Mouse (Mus musculus): ENCODE data around the gene Rpp25l. TPM values are rescaled to one million over a fixed set of nuclear protein-coding genes. Genes with fewer than 3 reads are reported as not detected.
A peak's percentile ranks its signal among the peaks of the same experiment; 100 is the strongest.
"Not testable (repeated sequence)": the region's sequence is repeated elsewhere in the genome, so short reads cannot be mapped to it uniquely, and the experiment has no call there.

Rpp25l gene
- polyA plus RNA-seq, 1 experiment from 2014 or later: 71.9 TPM

GRCm38 (mm10) chr4:41696930-41697841 lies 16.1 kb downstream of the Rpp25l start, which contains the start of gene Cntfr:
TSS of gene Cntfr (minus strand) at chr4:41697089.
- not testable (repeated sequence) for H3K4me2 ChIP-seq (ENCODE audit: low read length); H3K36me3 ChIP-seq (ENCODE audit: control insufficient read depth, insufficient read depth, low read length); H3K9me3 ChIP-seq (ENCODE audit: control insufficient read depth, low read length); H3K27ac ChIP-seq (ENCODE audit: low read depth); H3K9ac ChIP-seq (ENCODE audit: low read length); H3K4me3 ChIP-seq (ENCODE audit: low read depth, low read length); H3K4me1 ChIP-seq (replicated peaks; ENCODE audit: control insufficient read depth, insufficient read depth, low read length); H3K27me3 ChIP-seq (replicated peaks; ENCODE audit: control insufficient read depth, insufficient read depth, low read length); ATAC-seq (replicated peaks; ENCODE audit: low FRiP score, low TSS enrichment, low read depth)
- WGBS: 10% methylated on average over 26 of the region's 40 CpGs
- peak; percentile 86 for DNase-seq (ENCODE audit: low spot score)

- not testable (repeated sequence) for H3K9me3 ChIP-seq (ENCODE audit: control insufficient read depth, low read length); H3K4me3 ChIP-seq (ENCODE audit: low read depth, low read length); H3K4me2 ChIP-seq (ENCODE audit: low read length); DNase-seq (ENCODE audit: low spot score); H3K4me1 ChIP-seq (replicated peaks; ENCODE audit: control insufficient read depth, insufficient read depth, low read length); ATAC-seq (replicated peaks; ENCODE audit: low FRiP score, low TSS enrichment, low read depth); H3K27ac ChIP-seq (ENCODE audit: low read depth); H3K27me3 ChIP-seq (replicated peaks; ENCODE audit: control insufficient read depth, insufficient read depth, low read length); H3K9ac ChIP-seq (ENCODE audit: low read length); H3K36me3 ChIP-seq (ENCODE audit: control insufficient read depth, insufficient read depth, low read length)
- 11% methylated on average over 13 of the region's 15 CpGs for WGBS
Measured at GRCm38 (mm10) chr4:41696452-41696851, 16.9 kb downstream of the Rpp25l start.

DNA sequence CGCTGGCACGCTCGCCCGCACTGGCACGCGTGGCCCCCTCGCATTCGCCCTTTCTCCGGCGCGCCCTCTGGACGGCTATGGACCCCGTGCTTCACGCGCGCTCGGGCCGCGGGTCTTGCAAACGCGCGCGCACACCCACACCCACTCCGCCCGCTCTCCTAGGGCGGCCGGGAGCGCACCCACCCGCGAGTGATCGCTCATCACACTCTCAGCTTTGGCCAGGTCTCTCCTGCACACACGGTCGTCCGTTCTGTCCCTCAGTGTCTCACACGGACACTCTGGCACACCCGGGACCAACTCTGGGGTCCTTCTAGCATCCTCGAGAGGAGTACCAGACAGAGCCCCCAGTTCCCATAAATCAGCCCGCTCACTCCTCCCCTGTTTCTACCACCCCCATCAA lies 17.5 kb downstream of the Rpp25l start:
- not testable (repeated sequence) for H3K27me3 ChIP-seq (replicated peaks; ENCODE audit: control insufficient read depth, insufficient read depth, low read length); H3K4me2 ChIP-seq (ENCODE audit: low read length); DNase-seq (ENCODE audit: low spot score); H3K36me3 ChIP-seq (ENCODE audit: control insufficient read depth, insufficient read depth, low read length); H3K4me1 ChIP-seq (replicated peaks; ENCODE audit: control insufficient read depth, insufficient read depth, low read length); H3K4me3 ChIP-seq (ENCODE audit: low read depth, low read length); H3K27ac ChIP-seq (ENCODE audit: low read depth); H3K9ac ChIP-seq (ENCODE audit: low read length); ATAC-seq (replicated peaks; ENCODE audit: low FRiP score, low TSS enrichment, low read depth); H3K9me3 ChIP-seq (ENCODE audit: control insufficient read depth, low read length)
- WGBS: 5% methylated on average over 12 of the region's 38 CpGs

- not testable (repeated sequence) for ATAC-seq (replicated peaks; ENCODE audit: low FRiP score, low TSS enrichment, low read depth); DNase-seq (ENCODE audit: low spot score); H3K4me1 ChIP-seq (replicated peaks; ENCODE audit: control insufficient read depth, insufficient read depth, low read length); H3K27me3 ChIP-seq (replicated peaks; ENCODE audit: control insufficient read depth, insufficient read depth, low read length); H3K9me3 ChIP-seq (ENCODE audit: control insufficient read depth, low read length); H3K36me3 ChIP-seq (ENCODE audit: control insufficient read depth, insufficient read depth, low read length); H3K4me3 ChIP-seq (ENCODE audit: low read depth, low read length); H3K4me2 ChIP-seq (ENCODE audit: low read length); H3K27ac ChIP-seq (ENCODE audit: low read depth); H3K9ac ChIP-seq (ENCODE audit: low read length)
- WGBS: 18% methylated on average over 4 of the region's 4 CpGs
Measured at GRCm38 (mm10) chr4:41693511-41693910, 19.8 kb downstream of the Rpp25l start.

DNA sequence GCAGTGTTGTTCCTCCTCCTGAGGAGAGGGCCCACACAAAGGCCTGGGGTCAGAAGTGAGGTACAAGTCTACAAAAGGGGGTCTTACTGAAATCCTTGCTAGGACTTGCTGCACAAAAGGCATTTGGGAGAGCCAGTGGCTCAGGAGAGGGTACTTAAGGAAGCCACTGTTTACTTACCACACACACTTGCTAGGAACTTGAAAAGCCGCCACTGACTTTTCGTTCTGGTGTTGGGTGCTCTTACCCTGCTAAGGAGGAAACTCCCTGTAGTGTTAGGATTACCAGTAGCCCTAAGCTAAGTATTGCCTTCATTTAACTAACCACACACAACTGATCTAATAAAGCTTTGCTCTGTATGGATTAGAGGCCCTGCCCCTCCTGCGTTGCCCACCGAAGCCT lies 23.3 kb downstream of the Rpp25l start:
- not testable (repeated sequence) for H3K4me3 ChIP-seq (ENCODE audit: low read depth, low read length); H3K4me1 ChIP-seq (replicated peaks; ENCODE audit: control insufficient read depth, insufficient read depth, low read length); H3K27ac ChIP-seq (ENCODE audit: low read depth); H3K27me3 ChIP-seq (replicated peaks; ENCODE audit: control insufficient read depth, insufficient read depth, low read length); H3K4me2 ChIP-seq (ENCODE audit: low read length); H3K36me3 ChIP-seq (ENCODE audit: control insufficient read depth, insufficient read depth, low read length); H3K9ac ChIP-seq (ENCODE audit: low read length); ATAC-seq (replicated peaks; ENCODE audit: low FRiP score, low TSS enrichment, low read depth); H3K9me3 ChIP-seq (ENCODE audit: control insufficient read depth, low read length); DNase-seq (ENCODE audit: low spot score)
- WGBS: no CpG with 5 or more reads among the region's 4 CpGs

DNA sequence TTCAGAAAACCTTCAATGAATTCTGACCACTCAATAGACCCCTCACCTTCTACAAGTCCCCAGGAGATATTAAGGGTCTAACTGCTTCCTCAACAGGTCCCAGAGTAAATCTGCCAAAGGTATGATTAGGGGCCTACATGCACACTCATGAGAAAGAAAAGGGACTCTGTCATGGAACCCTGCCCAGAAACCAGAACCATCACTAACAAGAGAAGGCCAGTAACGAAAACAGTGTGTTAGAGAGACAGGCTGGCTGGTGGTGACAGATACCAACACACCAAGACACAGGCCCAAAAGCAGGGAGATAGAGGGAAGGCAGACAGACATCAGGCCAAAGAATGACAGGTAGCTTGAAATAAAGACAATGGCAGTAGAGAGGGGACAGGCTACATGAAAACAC lies 24.8 kb downstream of the Rpp25l start:
- not testable (repeated sequence) for H3K9me3 ChIP-seq (ENCODE audit: control insufficient read depth, low read length); DNase-seq (ENCODE audit: low spot score); H3K36me3 ChIP-seq (ENCODE audit: control insufficient read depth, insufficient read depth, low read length); ATAC-seq (replicated peaks; ENCODE audit: low FRiP score, low TSS enrichment, low read depth); H3K9ac ChIP-seq (ENCODE audit: low read length); H3K27me3 ChIP-seq (replicated peaks; ENCODE audit: control insufficient read depth, insufficient read depth, low read length); H3K4me3 ChIP-seq (ENCODE audit: low read depth, low read length); H3K27ac ChIP-seq (ENCODE audit: low read depth); H3K4me1 ChIP-seq (replicated peaks; ENCODE audit: control insufficient read depth, insufficient read depth, low read length); H3K4me2 ChIP-seq (ENCODE audit: low read length)
- 61% methylated on average over 1 of the region's 1 CpGs for WGBS

- H3K36me3 ChIP-seq (ENCODE audit: control insufficient read depth, insufficient read depth, low read length); ATAC-seq (replicated peaks; ENCODE audit: low FRiP score, low TSS enrichment, low read depth); H3K9ac ChIP-seq (ENCODE audit: low read length); H3K4me2 ChIP-seq (ENCODE audit: low read length); H3K4me3 ChIP-seq (ENCODE audit: low read depth, low read length); H3K27me3 ChIP-seq (replicated peaks; ENCODE audit: control insufficient read depth, insufficient read depth, low read length); H3K9me3 ChIP-seq (ENCODE audit: control insufficient read depth, low read length); H3K27ac ChIP-seq (ENCODE audit: low read depth); DNase-seq (ENCODE audit: low spot score): not testable (repeated sequence)
- peaks cover 11% of the 10 kb centered on the region for H3K4me1 ChIP-seq (replicated peaks; ENCODE audit: control insufficient read depth, insufficient read depth, low read length)
- WGBS: 70% methylated on average over 9 of the region's 10 CpGs
Measured at GRCm38 (mm10) chr4:41685882-41686492, 27.3 kb downstream of the Rpp25l start.

DNA sequence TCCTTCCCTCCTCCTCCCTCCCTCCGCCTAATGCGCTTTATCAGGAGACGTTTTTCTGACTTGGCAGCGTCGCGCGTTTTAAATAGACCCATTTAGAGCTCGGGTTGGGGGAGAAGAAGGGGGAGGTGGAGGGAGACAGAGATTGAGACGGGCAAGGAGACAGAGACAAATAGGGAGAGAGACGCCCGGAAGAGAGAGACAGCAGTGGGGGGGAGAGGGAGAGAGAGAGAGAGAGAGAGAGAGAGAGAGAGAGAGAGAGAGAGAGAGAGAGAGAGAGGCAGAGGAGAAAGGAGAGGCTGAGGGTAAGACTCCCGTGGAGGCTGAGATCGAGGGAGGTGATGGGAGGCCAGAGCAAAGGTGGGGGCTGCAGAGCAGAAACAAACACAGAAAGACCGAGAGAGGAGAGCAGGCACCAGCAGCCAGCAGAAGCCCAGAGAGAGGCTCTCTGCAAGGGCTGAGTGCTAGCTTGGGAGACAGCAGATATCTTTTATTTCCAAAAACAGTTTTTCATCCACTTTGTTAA lies 28.3 kb downstream of the Rpp25l start:
- not testable (repeated sequence) for H3K9me3 ChIP-seq (ENCODE audit: control insufficient read depth, low read length); H3K4me2 ChIP-seq (ENCODE audit: low read length); H3K36me3 ChIP-seq (ENCODE audit: control insufficient read depth, insufficient read depth, low read length); H3K27me3 ChIP-seq (replicated peaks; ENCODE audit: control insufficient read depth, insufficient read depth, low read length); DNase-seq (ENCODE audit: low spot score); H3K9ac ChIP-seq (ENCODE audit: low read length); H3K4me3 ChIP-seq (ENCODE audit: low read depth, low read length); H3K27ac ChIP-seq (ENCODE audit: low read depth); ATAC-seq (replicated peaks; ENCODE audit: low FRiP score, low TSS enrichment, low read depth)
- peaks cover 18% of the 10 kb centered on the region for H3K4me1 ChIP-seq (replicated peaks; ENCODE audit: control insufficient read depth, insufficient read depth, low read length)
- whole genome bisulfite sequencing: 3% methylated on average over 14 of the region's 14 CpGs

All from intestine, embryonic 14.5 days (tissue).